Mouse (Mus musculus): ENCODE measurements around the gene Abcb9. TPM values are rescaled to one million over a fixed set of nuclear protein-coding genes. Genes with fewer than 3 reads are reported as not detected.

Abcb9 gene
- total RNA-seq, 2 experiments from 2014 or later: 5.7 TPM

DNA sequence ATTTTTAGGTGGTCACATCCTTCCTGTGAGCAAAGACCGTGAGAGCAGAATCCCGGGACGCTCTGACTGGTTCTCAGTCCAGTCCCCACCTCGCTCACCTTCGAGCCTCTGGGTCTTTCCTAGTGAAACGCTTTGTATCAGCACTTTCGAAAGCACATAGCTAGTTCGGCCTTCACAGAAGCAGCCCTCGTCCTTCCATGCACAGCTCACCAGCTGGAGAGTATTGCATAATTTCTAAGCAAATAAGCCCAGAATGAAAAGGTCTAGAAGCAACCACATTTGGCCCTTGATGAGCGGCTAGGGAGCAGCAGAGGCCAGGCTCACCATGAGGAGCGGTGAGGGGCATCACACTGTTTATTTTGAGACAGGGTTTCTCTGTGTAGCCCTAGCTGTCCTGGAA lies 74.5 kb downstream of the Abcb9 start:
- no peak for DNase-seq
- intact Hi-C loops (cut with DNase I; ENCODE audit: low total_unique reads): no loop called here

GRCm38 (mm10) chr5:124019348-124020216 lies 76.0 kb downstream of the Abcb9 start:
- intact Hi-C loops (cut with DNase I; ENCODE audit: low total_unique reads): no loop called here
- DNase-seq: no peak

- DNase-seq: no peak
- intact Hi-C loops (cut with DNase I; ENCODE audit: low total_unique reads): no loop called here
These were observed 76.9 kb downstream of the Abcb9 start for GRCm38 (mm10) chr5:124018651-124019050.

GRCm38 (mm10) chr5:124017941-124018340 lies 77.7 kb downstream of the Abcb9 start:
- intact Hi-C loops (cut with DNase I; ENCODE audit: low total_unique reads): no loop called here
- no peak for DNase-seq

- no peak for DNase-seq
- intact Hi-C loops (cut with DNase I; ENCODE audit: low total_unique reads): no loop called here
These were observed 79.2 kb downstream of the Abcb9 start for GRCm38 (mm10) chr5:124016291-124016821.

DNA sequence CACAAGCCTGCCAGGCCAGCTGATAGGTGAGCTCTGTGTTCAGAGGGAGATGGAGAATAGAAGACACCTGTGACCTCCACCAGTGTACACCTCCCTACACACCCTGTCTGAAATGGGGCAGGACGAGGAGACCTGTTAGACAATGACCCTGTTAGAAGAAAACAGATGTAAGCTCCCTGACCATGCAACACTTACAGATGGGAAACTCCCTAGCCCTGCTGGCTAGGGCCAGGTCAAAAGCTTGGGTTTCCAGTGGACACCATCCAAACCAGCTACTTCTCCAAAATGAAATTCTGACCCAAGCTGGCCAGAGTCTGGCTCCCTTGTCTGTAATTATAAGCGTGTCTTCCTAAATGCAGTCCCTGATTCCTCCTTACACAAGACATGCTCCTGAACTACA lies 79.9 kb downstream of the Abcb9 start:
- intact Hi-C loops (cut with DNase I; ENCODE audit: low total_unique reads): no loop called here

DNA sequence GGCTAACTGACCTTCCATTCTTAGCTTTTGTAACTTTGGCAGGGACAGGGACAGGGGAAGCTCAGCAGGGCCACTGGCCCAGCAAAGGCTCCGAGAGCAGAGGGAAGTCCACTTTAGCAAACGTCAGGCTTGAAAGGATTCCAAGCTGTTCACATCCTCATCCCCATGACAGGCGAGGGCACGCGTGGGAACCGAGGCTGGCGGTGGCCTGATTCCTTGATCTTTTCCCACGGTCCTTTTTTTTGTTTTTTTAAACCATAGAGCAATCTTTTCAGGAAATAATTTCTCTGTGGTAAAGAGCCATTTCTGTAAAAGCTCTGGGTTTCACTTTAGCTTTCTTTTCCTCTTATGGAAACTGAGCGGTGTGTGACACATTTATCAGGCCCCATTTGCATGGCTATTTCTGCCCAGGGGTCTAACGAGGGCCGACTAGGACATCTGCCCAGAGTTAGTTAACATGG lies 80.8 kb downstream of the Abcb9 start:
- DNase-seq: no peak
- intact Hi-C loops (cut with DNase I; ENCODE audit: low total_unique reads): loop anchor here (5.0 kb wide), 1 partner anchor 32 kb away; no protein-coding TSS in a partner anchor

More for the DNA sequence above, 79.9 kb downstream of the Abcb9 start:
- no peak for DNase-seq

GRCm38 (mm10) chr5:124014180-124014579 lies 81.4 kb downstream of the Abcb9 start:
- intact Hi-C loops (cut with DNase I; ENCODE audit: low total_unique reads): loop anchor here (5.0 kb wide), 1 partner anchor 33 kb away; no protein-coding TSS in a partner anchor
- no peak for DNase-seq

DNA sequence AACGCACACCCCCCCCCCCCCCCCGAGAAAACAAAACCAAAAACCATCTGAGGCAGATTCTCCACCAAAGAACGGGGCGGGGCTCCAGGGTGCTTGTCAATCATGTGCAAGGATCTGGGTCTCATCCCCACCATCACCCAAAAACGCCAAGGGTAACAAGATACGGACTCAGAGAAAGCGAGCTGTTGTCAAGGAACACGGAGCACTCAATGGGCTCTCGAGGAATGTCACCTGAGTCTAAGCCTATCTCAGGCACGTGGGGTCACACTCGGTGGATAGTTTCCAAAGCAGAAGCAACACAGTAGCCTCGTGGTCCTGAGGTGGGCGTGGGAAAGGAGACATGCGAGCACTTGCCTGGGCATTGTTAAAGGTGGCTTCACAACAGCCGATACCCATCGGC lies 81.9 kb downstream of the Abcb9 start:
- intact Hi-C loops (cut with DNase I; ENCODE audit: low total_unique reads): loop anchor here (5.0 kb wide), 1 partner anchor 34 kb away; no protein-coding TSS in a partner anchor
- no peak for DNase-seq

DNA sequence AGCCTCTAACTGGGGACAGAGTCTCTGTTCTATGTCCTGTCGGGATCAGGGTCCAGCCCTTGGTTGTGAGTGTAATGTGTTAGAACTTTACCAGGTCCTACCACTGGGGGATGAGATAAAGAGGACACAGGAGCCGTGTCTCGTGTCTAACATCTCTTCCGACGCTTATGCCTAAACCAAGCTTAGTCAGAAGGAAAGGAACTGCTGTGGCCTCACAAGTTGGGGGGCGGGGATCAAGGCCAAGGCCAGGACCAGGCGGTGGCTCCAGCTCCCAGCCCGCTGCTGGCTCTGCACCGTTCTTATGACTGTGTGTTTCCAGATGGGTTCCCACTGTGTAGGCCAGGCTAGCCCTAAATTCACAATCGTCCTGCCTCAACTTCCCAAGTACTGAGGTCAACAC lies 82.7 kb downstream of the Abcb9 start:
- no peak for DNase-seq
- intact Hi-C loops (cut with DNase I; ENCODE audit: low total_unique reads): loop anchor here (5.0 kb wide), 1 partner anchor 34 kb away; no protein-coding TSS in a partner anchor

DNA sequence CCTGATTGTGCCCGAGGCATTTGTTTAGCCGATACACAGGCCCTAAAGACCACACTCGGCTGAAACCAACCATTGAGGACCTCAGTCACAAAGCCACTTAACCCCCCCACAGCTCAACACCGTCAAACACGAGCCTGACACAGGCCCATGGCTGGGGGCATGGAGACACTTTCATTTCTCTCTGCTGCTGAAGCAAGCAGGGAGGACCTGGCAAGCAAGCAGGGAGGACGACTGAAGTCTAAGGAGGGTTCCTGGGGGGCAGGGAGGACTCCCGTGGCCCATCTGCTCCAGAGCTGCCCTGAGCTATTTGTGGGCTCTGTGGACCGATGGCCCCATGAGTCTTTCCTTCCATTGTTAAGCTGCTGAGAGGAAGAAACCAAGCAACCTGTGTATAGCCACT lies 83.7 kb downstream of the Abcb9 start:
- intact Hi-C loops (cut with DNase I; ENCODE audit: low total_unique reads): loop anchor here (5.0 kb wide), 1 partner anchor 35 kb away; no protein-coding TSS in a partner anchor
- no peak for DNase-seq

Other genes with a start within 250 kb of the Abcb9 start
- not detected for gene Hcar2, start 230.3 kb downstream of the Abcb9 start, total RNA-seq (2021)
- gene Hcar1, start 215.8 kb downstream of the Abcb9 start, total RNA-seq (2021): under 1 TPM; 0.11 to 0.31 TPM
- gene Denr, start 188.6 kb downstream of the Abcb9 start, total RNA-seq (2021): 10 to 100 TPM; 45.4 to 55.2 TPM
- gene Gm43518, start 168.4 kb downstream of the Abcb9 start, total RNA-seq (2021): under 1 TPM in 1 of 2 experiments, not detected in 1; 0.72 TPM
- gene Ccdc62, start 165.1 kb downstream of the Abcb9 start, total RNA-seq (2021): 1 to 10 TPM; 1.2 TPM
- gene Hip1r, start 122.2 kb downstream of the Abcb9 start, total RNA-seq (2021): 10 to 100 TPM in 1 of 2 experiments, 1 to 10 TPM in 1; 7.2 to 11.1 TPM
- gene Vps37b, start 63.5 kb downstream of the Abcb9 start, total RNA-seq (2021): 1 to 10 TPM; 6.3 to 7.8 TPM
- 1 to 10 TPM; 6.8 to 8.8 TPM for gene Ogfod2, start 16.5 kb upstream of the Abcb9 start, total RNA-seq (2021)
- 10 to 100 TPM; 42.8 to 46.5 TPM for gene Arl6ip4, start 20.3 kb upstream of the Abcb9 start, total RNA-seq (2021)
- gene Pitpnm2, start 154.0 kb upstream of the Abcb9 start, total RNA-seq (2021): 10 to 100 TPM; 18.4 to 19.0 TPM
- gene Mphosph9, start 232.2 kb upstream of the Abcb9 start, total RNA-seq (2021): 1 to 10 TPM; 2.6 to 2.9 TPM
- 1 to 10 TPM; 6.9 to 8.6 TPM for gene 2810006K23Rik, start 232.3 kb upstream of the Abcb9 start, total RNA-seq (2021)